ENCODE assay signal across 1 mouse cellular context in the genomic region with DNA sequence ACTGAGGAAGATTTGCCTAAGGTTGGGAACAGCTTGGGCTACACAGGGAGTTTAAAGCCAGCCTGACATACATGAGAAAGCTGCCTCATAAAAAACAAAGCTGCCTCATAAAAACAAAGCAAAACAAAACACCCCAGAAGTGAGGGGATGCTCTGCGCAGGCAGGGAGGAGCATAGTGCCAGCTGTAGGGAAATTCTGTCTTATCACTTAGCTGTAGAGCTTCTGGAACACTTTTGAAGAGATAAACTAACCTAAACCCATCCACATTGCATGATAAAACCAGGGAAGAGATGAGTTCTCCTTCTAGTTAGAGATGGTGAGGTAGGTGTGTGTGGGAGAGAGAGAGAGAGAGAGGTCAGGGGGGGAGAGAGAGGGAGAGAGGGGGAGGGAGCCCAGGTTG.
A peak's percentile ranks its signal among the peaks of the same experiment; 100 is the strongest.
TF ChIP-seq lines count a peak whose summit lies in the region.

No protein-coding gene starts in this region.

TF ChIP-seq in MEL, 35 proteins besides CTCF, POLR2A, EP300 and RAD21 (continued from another document):
- TF ChIP-seq MEF2A (IDR thresholded peaks at IDR 0.05; ENCODE audit: extremely low read depth, insufficient replicate concordance, low read depth, low read length, poor library complexity, severe bottlenecking) (no peak), ETS1 (IDR thresholded peaks at IDR 0.05; ENCODE audit: low read depth, low read length) (peak; percentile 99), RCOR1 (IDR thresholded peaks at IDR 0.05; ENCODE audit: low read depth, low read length) (peak; percentile 92), ZKSCAN1 (IDR thresholded peaks at IDR 0.05; ENCODE audit: low read depth, low read length) (no peak), CHD1 (IDR thresholded peaks at IDR 0.05; ENCODE audit: low read depth, low read length) (no peak), USF2 (IDR thresholded peaks at IDR 0.05; ENCODE audit: borderline replicate concordance in 1 of 2, insufficient read depth in 1 of 2, low read depth in 1 of 2, low read length in 2 of 2) (no peak), POLR2AphosphoS5 (IDR thresholded peaks at IDR 0.05; ENCODE audit: borderline replicate concordance, low read depth, low read length) (no peak), MAZ (IDR thresholded peaks at IDR 0.05; ENCODE audit: low read depth, low read length) (peak; percentile 53; the same call in 1 of the 2 replicates), TBP (IDR thresholded peaks at IDR 0.05; ENCODE audit: low read depth, low read length) (no peak), ELF1 (IDR thresholded peaks at IDR 0.05; ENCODE audit: low read depth, low read length) (peak; percentile 22; the same call in 1 of the 2 replicates), BHLHE40 (IDR thresholded peaks at IDR 0.05; ENCODE audit: borderline replicate concordance, low read depth, low read length) (peak; percentile 70; the same call in 1 of the 2 replicates), SMC3 (IDR thresholded peaks at IDR 0.05; ENCODE audit: low read depth, low read length) (0 out of 2 replicates have a peak, but pooled peaks have one; percentile 6), SIN3A (IDR thresholded peaks at IDR 0.05; ENCODE audit: low read length) (peak; percentile 88), MYC (IDR thresholded peaks at IDR 0.05; ENCODE audit: low read depth, low read length) (0 out of 2 replicates have a peak, but pooled peaks have one; percentile 54), USF1 (IDR thresholded peaks at IDR 0.05; ENCODE audit: low read depth, low read length) (no peak), ZMIZ1 (IDR thresholded peaks at IDR 0.05; ENCODE audit: low read depth, low read length) (no peak), JUND (IDR thresholded peaks at IDR 0.05; ENCODE audit: low read depth, low read length) (0 out of 2 replicates have a peak, but pooled peaks have one; percentile 44), KAT2A (conservative IDR thresholded peaks at IDR 0.05; ENCODE audit: low read depth, low read length) (0 out of 2 replicates have a peak, but pooled peaks have one; percentile 37), UBTF (IDR thresholded peaks at IDR 0.05; ENCODE audit: borderline replicate concordance, insufficient read depth, low read depth, low read length) (no peak), CHD2 (IDR thresholded peaks at IDR 0.05; ENCODE audit: low read length) (no peak), NRF1 (IDR thresholded peaks at IDR 0.05; ENCODE audit: insufficient read depth, low read depth, low read length, poor library complexity, severe bottlenecking) (peak; percentile 59; the same call in 1 of the 2 replicates), ZC3H11A (IDR thresholded peaks at IDR 0.05; ENCODE audit: low read depth, low read length) (no peak)
